Mouse (Mus musculus): ENCODE measurements around the gene Irf1. TPM values are rescaled to one million over a fixed set of nuclear protein-coding genes. Genes with fewer than 3 reads are reported as not detected.

Gene Irf1
- polyA plus RNA-seq (2015; fragmentation: Nextera tagmentation; extraction: Ambion mirVana): 9.5 and 12.4 TPM in 2 replicates

GRCm38 (mm10) chr11:53769760-53770124 lies at the start of gene Irf1:
TSS of gene Irf1 (plus strand) at chr11:53770014.

GRCm38 (mm10) chr11:53720715-53721114 lies 49.1 kb upstream of the Irf1 start, which contains the start of gene Il5:
TSS of gene Il5 (plus strand) at chr11:53720794.

GRCm38 (mm10) chr11:53773087-53773486 lies 3.3 kb downstream of the Irf1 start, which contains the start of gene Gm17334:
TSS of gene Gm17334 (minus strand) at chr11:53773187.

Small RNA genes within 50 kb of the gene (microRNA-seq; reads per million reads assigned to microRNA genes)
- 0 reads per million in 2 experiments for gene Mir7671

Other genes with a start within 250 kb of the Irf1 start
- gene Kif3a, start 202.6 kb upstream of the Irf1 start, polyA plus RNA-seq (2015; fragmentation: Nextera tagmentation; extraction: Ambion mirVana): 21.0 and 24.0 TPM in 2 replicates
- gene Il4, start 151.3 kb upstream of the Irf1 start, polyA plus RNA-seq (2015; fragmentation: Nextera tagmentation; extraction: Ambion mirVana): 0.72 and 0.79 TPM in 2 replicates
- not detected in 2 replicates for gene Il13, start 135.3 kb upstream of the Irf1 start, polyA plus RNA-seq (2015; fragmentation: Nextera tagmentation; extraction: Ambion mirVana)
- gene Rad50, start 62.7 kb upstream of the Irf1 start, polyA plus RNA-seq (2015; fragmentation: Nextera tagmentation; extraction: Ambion mirVana): 9.9 and 11.0 TPM in 2 replicates
- not detected in 2 replicates for gene Il5, start 49.2 kb upstream of the Irf1 start, polyA plus RNA-seq (2015; fragmentation: Nextera tagmentation; extraction: Ambion mirVana)
- gene Gm17334, start 3.2 kb downstream of the Irf1 start, polyA plus RNA-seq (2015; fragmentation: Nextera tagmentation; extraction: Ambion mirVana): 0.19 and 0.22 TPM in 2 replicates
- 2.2 and 2.8 TPM in 2 replicates for gene Gm12216, start 89.2 kb downstream of the Irf1 start, polyA plus RNA-seq (2015; fragmentation: Nextera tagmentation; extraction: Ambion mirVana)
- gene Slc22a5, start 121.6 kb downstream of the Irf1 start, polyA plus RNA-seq (2015; fragmentation: Nextera tagmentation; extraction: Ambion mirVana): 4.6 and 4.9 TPM in 2 replicates
- gene Slc22a21, start 210.3 kb downstream of the Irf1 start, polyA plus RNA-seq (2015; fragmentation: Nextera tagmentation; extraction: Ambion mirVana): 1.4 and 1.5 TPM in 2 replicates